ENCODE assay signal across 27 mouse cellular contexts in genomic region chr17:49681410-49681809, GRCm38 (mm10).
DNase-seq lines count a peak whose midpoint lies in the region; ATAC-seq and TF ChIP-seq lines count a peak whose summit lies in the region.
"Had no signal": no experiment of that assay in that cellular context is flagged by ENCODE, and none has a peak within 500 bp of the region (broad histone marks: within the 10 kb centered on the region; RNA-seq: fewer than 3 reads in every experiment).

No protein-coding gene starts in this region.

- no peaks in the 10 kb centered on the region for H3K9me3 ChIP-seq in heart, postnatal 0 days (replicated peaks; ENCODE audit: control insufficient read depth, low read length)
- no peaks in the 10 kb centered on the region for H3K9me3 ChIP-seq in neural tube, embryonic 11.5 days (ENCODE audit: control insufficient read depth, low read length)
- peaks cover 5% of the 10 kb centered on the region; the same call in 1 of the 2 replicates for H3K9me3 ChIP-seq in limb, embryonic 13.5 days
- H3K9me3 ChIP-seq: forebrain, embryonic 13.5 days; heart, embryonic 10.5 days; heart, embryonic 15.5 days; liver, embryonic 13.5 days; midbrain, embryonic 15.5 days; stomach, embryonic 15.5 days had no signal

- no peaks in the 10 kb centered on the region; the same call in 1 of the 2 replicates for H3K4me1 ChIP-seq in heart, postnatal 0 days (ENCODE audit: control insufficient read depth, insufficient read depth)
- peaks cover 8% of the 10 kb centered on the region; the same call in 1 of the 2 replicates for H3K4me1 ChIP-seq in neural tube, embryonic 11.5 days (ENCODE audit: control insufficient read depth, insufficient read depth, low read length)
- H3K4me1 ChIP-seq in limb, embryonic 13.5 days = peaks cover 14% of the 10 kb centered on the region
- H3K4me1 ChIP-seq: liver, embryonic 13.5 days; midbrain, embryonic 15.5 days; stomach, embryonic 15.5 days had no signal

- DNase-seq in heart, postnatal 0 days (ENCODE audit: low spot score) = peak; percentile 14
- no peak for DNase-seq in heart, adult 11 months
- no peak for DNase-seq in neural tube, embryonic 11.5 days (ENCODE audit: low spot score)
- DNase-seq in neural tube, embryonic 10.5 days (ENCODE audit: extremely low spot score, low spot score) = no peak
- DNase-seq in left cerebral cortex, postnatal 14 days (ENCODE audit: low spot score in 2 of 2) = no peak
- no peak for DNase-seq in cerebellum, postnatal 10 days
- DNase-seq: adrenal gland, postnatal 25 days; cerebellum, adult 11-12 months; cerebellum, postnatal 14 days; gastrocnemius, postnatal 14 days; heart, postnatal 36 days; kidney, adult 9 months; kidney, postnatal 10 days; layer of hippocampus, postnatal 36 days; liver, embryonic 13.5 days; lung, adult 18-20 months; right cerebral cortex, postnatal 25 days had no signal

- H3K4me3 ChIP-seq in heart, postnatal 0 days (ENCODE audit: low read depth, low read length) = no peak overlapping the region
- H3K4me3 ChIP-seq in neural tube, embryonic 11.5 days (ENCODE audit: low read depth, low read length) = no peak overlapping the region
- H3K4me3 ChIP-seq in limb, embryonic 13.5 days = no peak overlapping the region
- H3K4me3 ChIP-seq: forebrain, embryonic 13.5 days; heart, embryonic 10.5 days; heart, embryonic 15.5 days; liver, embryonic 13.5 days; midbrain, embryonic 15.5 days; neural tube, embryonic 13.5 days; stomach, embryonic 15.5 days had no signal

- no peak overlapping the region for H3K27ac ChIP-seq in heart, postnatal 0 days (ENCODE audit: low read depth)
- H3K27ac ChIP-seq in neural tube, embryonic 11.5 days (ENCODE audit: low read depth, low read length) = no peak overlapping the region
- H3K27ac ChIP-seq in limb, embryonic 13.5 days = 0 out of 2 replicates have a peak overlapping the region, but pooled peaks have one; percentile 15
- H3K27ac ChIP-seq: forebrain, embryonic 13.5 days; heart, embryonic 10.5 days; heart, embryonic 15.5 days; liver, embryonic 13.5 days; macrophage; midbrain, embryonic 15.5 days; neural tube, embryonic 13.5 days; stomach, embryonic 15.5 days had no signal

- intact Hi-C loops in left cerebral cortex, postnatal 14 days (cut with DNase I) = no loop called here

- H3K27me3 ChIP-seq in heart, postnatal 0 days (ENCODE audit: control insufficient read depth, insufficient read depth, low read length) = no peaks in the 10 kb centered on the region
- H3K27me3 ChIP-seq in neural tube, embryonic 11.5 days (ENCODE audit: control insufficient read depth, insufficient read depth, low read length) = no peaks in the 10 kb centered on the region
- H3K27me3 ChIP-seq in limb, embryonic 13.5 days = no peaks in the 10 kb centered on the region
- H3K27me3 ChIP-seq: forebrain, embryonic 13.5 days; heart, embryonic 15.5 days; liver, embryonic 13.5 days; midbrain, embryonic 15.5 days; neural tube, embryonic 13.5 days; stomach, embryonic 15.5 days had no signal

- no peak overlapping the region for H3K9ac ChIP-seq in heart, postnatal 0 days (replicated peaks; ENCODE audit: low read depth, low read length)
- no peak overlapping the region for H3K9ac ChIP-seq in neural tube, embryonic 11.5 days (ENCODE audit: low read length)
- H3K9ac ChIP-seq in limb, embryonic 13.5 days = no peak overlapping the region
- H3K9ac ChIP-seq: forebrain, embryonic 13.5 days; heart, embryonic 15.5 days; liver, embryonic 13.5 days; midbrain, embryonic 15.5 days; neural tube, embryonic 13.5 days; stomach, embryonic 15.5 days had no signal

- H3K4me2 ChIP-seq in heart, postnatal 0 days (ENCODE audit: low read depth, low read length) = no peak overlapping the region
- H3K4me2 ChIP-seq in neural tube, embryonic 11.5 days (ENCODE audit: low read depth) = no peak overlapping the region
- no peak overlapping the region for H3K4me2 ChIP-seq in limb, embryonic 13.5 days (replicated peaks)
- H3K4me2 ChIP-seq: forebrain, embryonic 13.5 days; heart, embryonic 15.5 days; liver, embryonic 13.5 days; midbrain, embryonic 15.5 days; neural tube, embryonic 13.5 days; stomach, embryonic 15.5 days had no signal

- H3K36me3 ChIP-seq in heart, postnatal 0 days (replicated peaks; ENCODE audit: control insufficient read depth, insufficient read depth, low read length) = no peaks in the 10 kb centered on the region
- no peaks in the 10 kb centered on the region for H3K36me3 ChIP-seq in neural tube, embryonic 11.5 days (ENCODE audit: control insufficient read depth, insufficient read depth, low read length)
- no peaks in the 10 kb centered on the region for H3K36me3 ChIP-seq in limb, embryonic 13.5 days
- H3K36me3 ChIP-seq: heart, embryonic 10.5 days; heart, embryonic 15.5 days; liver, embryonic 13.5 days; midbrain, embryonic 15.5 days; neural tube, embryonic 13.5 days; stomach, embryonic 15.5 days had no signal

- 75% methylated on average over 8 of the region's 8 CpGs for WGBS in heart, postnatal 0 days
- WGBS in neural tube, embryonic 11.5 days = 44% methylated on average over 8 of the region's 8 CpGs
- 72% methylated on average over 8 of the region's 8 CpGs for WGBS in limb, embryonic 13.5 days

- no peak for TF ChIP-seq CTCF in heart, postnatal 0 days (IDR thresholded peaks at IDR 0.05; ENCODE audit: low read depth)

- TF ChIP-seq EP300 in heart, postnatal 0 days (IDR thresholded peaks at IDR 0.05; ENCODE audit: low read depth) = no peak

- ATAC-seq in heart, postnatal 0 days (ENCODE audit: insufficient read depth, low read depth) = no peak
- peak; percentile 68 for ATAC-seq in neural tube, embryonic 11.5 days (ENCODE audit: insufficient read depth, low FRiP score, low TSS enrichment)
- no peak for ATAC-seq in limb, embryonic 13.5 days (ENCODE audit: low FRiP score, low read depth)
- ATAC-seq: forebrain, embryonic 13.5 days; intestine, embryonic 16.5 days; lung, postnatal 0 days; midbrain, embryonic 15.5 days had no signal
